Mouse (Mus musculus) lung, embryonic 16.5 days (tissue): ENCODE measurements at regions not wholly inside any gene's neighbourhood (a gene's known extent, or its start where the extent isn't known, plus 50 kb on each side); places are given as distances from the start of the nearest gene placed in this dataset.

Source experiments
- ATAC-seq: fragments of 200-750 bp; cut with Nextera tagmentation; 2 replicates; pipeline ENCODE4 v1.8.0; 2017; ENCODE audit warnings: low read depth, mild to moderate bottlenecking, moderate library complexity
- H3K27ac ChIP-seq: fragments of 300-500 bp; sonication (generic); 2 replicates; pipeline ENCODE4 v1.5.1; 2014; ENCODE audit warnings: mild to moderate bottlenecking, control low read depth, low read length
- H3K27me3 ChIP-seq: fragments of 300-500 bp; sonication (generic); 2 replicates; pipeline ENCODE4 v1.6.1; 2014; ENCODE audit warnings: low read depth, low read length, mixed read lengths; ENCODE audit not compliant: control insufficient read depth, insufficient read depth
- H3K36me3 ChIP-seq: fragments of 300-500 bp; sonication (generic); 2 replicates; pipeline ENCODE4 v1.6.1; 2014; ENCODE audit warnings: low read length; ENCODE audit not compliant: control insufficient read depth, insufficient read depth
- H3K4me1 ChIP-seq: fragments of 300-500 bp; sonication (generic); replicated peaks from 2 replicates; pipeline ENCODE4 v1.6.1; 2014; ENCODE audit warnings: low read length, mixed read lengths; ENCODE audit not compliant: control insufficient read depth, insufficient read depth
- H3K4me2 ChIP-seq: fragments of 300-500 bp; sonication (generic); 2 replicates; pipeline ENCODE4 v1.6.1; 2014; ENCODE audit warnings: low read depth, low read length, control low read depth
- H3K4me3 ChIP-seq: fragments of 300-500 bp; sonication (generic); 2 replicates; pipeline ENCODE4 v1.5.1; 2014; ENCODE audit warnings: mild to moderate bottlenecking, low read length, control low read depth
- H3K9ac ChIP-seq: fragments of 300-500 bp; sonication (generic); 2 replicates; pipeline ENCODE4 v1.6.1; 2014; ENCODE audit warnings: low read length, control low read depth
- H3K9me3 ChIP-seq: fragments of 300-500 bp; sonication (generic); 2 replicates; pipeline ENCODE4 v1.6.1; 2016; ENCODE audit warnings: low read length; ENCODE audit not compliant: control insufficient read depth
- WGBS: fragments of 180-500 bp; shearing (Covaris S2); extraction: QIAGEN DNeasy Blood & Tissue Kit; methylation state at CpG from one replicate; pipeline ENCODE4 v1.1.7; 2014; 5-methylcytosine and 5-hydroxymethylcytosine counted together

DNA sequence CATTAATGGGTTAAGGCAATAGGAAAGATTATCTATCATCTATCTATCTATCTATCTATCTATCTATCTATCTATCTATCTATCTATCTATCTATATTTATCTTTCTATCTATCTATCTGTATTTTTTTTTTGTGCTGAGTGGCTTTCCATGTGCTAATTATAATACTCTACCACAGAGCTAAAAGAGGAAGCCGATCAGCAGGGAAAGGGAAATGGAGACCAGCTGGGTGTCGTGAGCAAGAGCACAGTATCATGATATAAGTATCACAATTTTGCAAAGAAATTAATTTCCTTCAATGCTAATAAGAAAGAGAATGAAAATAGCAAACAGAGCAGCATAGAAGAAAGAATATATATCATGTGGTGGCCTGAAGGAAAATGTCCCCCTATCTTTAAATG, 69.6 kb downstream of the Cldn1 start:
- H3K4me1 ChIP-seq: no peaks in the 10 kb centered on the region
- H3K4me2 ChIP-seq: no peak overlapping the region
- H3K27ac ChIP-seq: no peak overlapping the region
- H3K4me3 ChIP-seq: no peak overlapping the region
- no peaks in the 10 kb centered on the region for H3K36me3 ChIP-seq
- H3K9me3 ChIP-seq: no peaks in the 10 kb centered on the region
- no peaks in the 10 kb centered on the region for H3K27me3 ChIP-seq
- 75% methylated on average over 2 of the region's 2 CpGs for WGBS
- no peak overlapping the region for H3K9ac ChIP-seq
- no peak for ATAC-seq

DNA sequence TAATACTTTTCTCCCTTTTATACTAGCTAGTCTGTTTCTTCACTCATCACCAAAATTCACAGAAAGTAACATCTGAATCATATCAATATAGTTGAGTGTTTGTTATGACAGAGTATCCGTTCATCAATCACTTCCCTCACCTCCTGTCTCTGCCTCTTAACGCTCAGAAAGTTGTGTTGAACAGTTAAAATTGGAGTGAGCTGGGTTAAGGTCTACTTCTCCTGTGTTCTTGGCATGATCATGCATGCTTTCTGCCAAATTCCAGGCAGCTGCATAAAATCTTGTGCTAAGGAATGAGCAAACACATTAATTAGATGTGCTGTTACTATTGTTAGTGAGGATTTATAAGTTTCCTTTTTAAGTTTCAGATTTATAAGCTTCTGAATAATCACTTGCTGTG, 79.9 kb downstream of the Cldn1 start:
- WGBS: 24% methylated on average over 2 of the region's 2 CpGs
- no peak overlapping the region for H3K9ac ChIP-seq

DNA sequence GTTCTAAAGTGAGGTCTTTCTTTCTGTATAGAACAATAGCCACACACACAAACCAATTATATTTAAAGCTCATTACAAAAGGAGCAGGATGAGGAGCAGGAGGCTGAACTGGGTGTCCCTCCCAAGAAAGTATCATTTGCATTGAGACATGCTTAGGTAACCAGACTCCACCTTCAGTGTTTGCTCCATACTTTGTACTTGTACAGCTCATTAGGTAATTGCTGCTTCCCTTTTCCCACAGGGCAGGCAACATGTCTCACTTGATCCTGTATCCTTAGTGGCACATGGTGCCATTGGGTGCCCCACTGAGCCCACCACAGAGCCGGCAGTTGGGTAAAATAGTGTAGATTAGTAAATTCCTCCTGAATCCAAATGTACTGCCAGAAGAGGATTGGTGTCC, 86.0 kb downstream of the Cldn1 start:
- Histone ChIP-seq H3K4me3 (no peak overlapping the region), H3K4me2 (no peak overlapping the region), H3K4me1 (no peaks in the 10 kb centered on the region), H3K27me3 (no peaks in the 10 kb centered on the region), H3K27ac (no peak overlapping the region), H3K9me3 (no peaks in the 10 kb centered on the region), H3K9ac (no peak overlapping the region), H3K36me3 (no peaks in the 10 kb centered on the region)
- WGBS: 75% methylated on average over 1 of the region's 1 CpGs
- ATAC-seq: no peak

More for the DNA sequence above, 79.9 kb downstream of the Cldn1 start:
- no peak overlapping the region for H3K4me2 ChIP-seq
- no peak overlapping the region for H3K27ac ChIP-seq
- H3K9me3 ChIP-seq: no peaks in the 10 kb centered on the region
- no peaks in the 10 kb centered on the region for H3K36me3 ChIP-seq
- no peaks in the 10 kb centered on the region for H3K4me1 ChIP-seq
- no peaks in the 10 kb centered on the region for H3K27me3 ChIP-seq
- ATAC-seq: peak; percentile 65
- H3K4me3 ChIP-seq: no peak overlapping the region

DNA sequence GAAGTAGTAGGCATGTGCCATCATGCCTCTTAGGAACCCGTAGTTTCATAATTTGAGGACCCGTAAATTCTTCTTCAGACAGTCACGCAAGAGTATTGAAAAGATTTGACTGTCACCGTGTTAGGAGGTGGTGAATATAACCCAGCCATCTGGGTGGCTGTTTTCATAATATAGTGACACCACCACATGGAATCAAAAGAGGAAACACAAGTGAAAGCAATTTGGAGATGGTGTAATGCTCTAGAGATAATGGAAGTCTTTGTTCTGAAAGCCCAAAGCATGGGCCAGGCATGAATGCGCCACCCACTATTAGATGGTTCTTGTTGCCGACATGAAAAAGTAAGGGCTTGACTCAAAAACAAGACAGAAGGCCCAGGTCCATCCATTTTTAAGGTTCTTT, 86.9 kb downstream of the Cldn1 start:
- Histone ChIP-seq H3K27me3 (no peaks in the 10 kb centered on the region), H3K9ac (no peak overlapping the region), H3K4me1 (no peaks in the 10 kb centered on the region), H3K4me3 (no peak overlapping the region), H3K9me3 (no peaks in the 10 kb centered on the region), H3K36me3 (no peaks in the 10 kb centered on the region), H3K4me2 (no peak overlapping the region), H3K27ac (no peak overlapping the region)
- no peak for ATAC-seq
- 94% methylated on average over 6 of the region's 6 CpGs for WGBS

DNA sequence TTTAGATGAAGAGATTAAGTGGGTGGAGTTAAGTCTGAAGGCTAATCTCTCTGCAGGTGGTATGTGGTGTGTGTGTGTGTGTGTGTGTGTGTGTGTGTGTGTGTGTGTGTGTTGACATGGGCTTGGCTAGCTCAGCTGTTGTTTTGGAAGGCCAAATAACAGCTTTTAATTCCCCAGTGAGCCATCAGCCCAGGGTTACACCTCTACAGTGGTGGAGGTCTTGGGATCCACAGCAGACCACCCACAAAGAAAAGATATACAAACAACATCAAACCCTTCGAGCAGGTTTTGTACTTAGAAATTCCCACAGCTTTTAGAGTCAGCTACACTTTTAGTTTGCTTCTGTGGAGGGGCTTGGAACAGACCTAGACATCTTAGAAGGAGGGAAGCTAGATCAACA, 89.2 kb downstream of the Cldn1 start:
- Histone ChIP-seq H3K27me3 (no peaks in the 10 kb centered on the region), H3K4me1 (no peaks in the 10 kb centered on the region), H3K9ac (no peak overlapping the region), H3K27ac (peak overlapping the region; percentile 24; the same call in 1 of the 2 replicates), H3K4me2 (no peak overlapping the region), H3K36me3 (no peaks in the 10 kb centered on the region), H3K4me3 (no peak overlapping the region), H3K9me3 (no peaks in the 10 kb centered on the region)
- WGBS: 11% methylated on average over 1 of the region's 1 CpGs
- 0 out of 2 replicates have a peak, but pooled peaks have one; percentile 43 for ATAC-seq

DNA sequence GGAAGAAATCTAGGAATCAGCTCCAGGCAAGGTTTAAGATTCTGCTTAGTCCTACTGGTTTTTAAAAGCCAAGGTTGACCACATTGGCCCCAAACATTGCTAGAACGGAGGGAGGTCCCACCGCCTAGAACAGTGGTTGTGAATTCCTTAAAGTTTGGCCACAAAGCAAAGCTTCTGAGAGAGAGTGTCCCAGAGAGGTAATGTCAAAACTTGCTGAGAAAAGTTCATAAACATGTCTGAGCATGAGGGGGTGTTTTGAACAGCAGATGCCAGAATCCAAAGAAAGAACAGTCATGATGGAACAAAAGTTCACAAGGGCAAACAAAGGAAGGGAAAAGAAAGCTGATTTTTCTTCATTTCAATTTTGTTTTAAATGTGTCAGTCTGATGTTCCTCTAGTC, 90.1 kb downstream of the Cldn1 start:
- H3K36me3 ChIP-seq: no peaks in the 10 kb centered on the region
- no peak overlapping the region for H3K4me3 ChIP-seq
- H3K4me2 ChIP-seq: no peak overlapping the region
- peak overlapping the region; percentile 48; the same call in 1 of the 2 replicates for H3K27ac ChIP-seq
- no peaks in the 10 kb centered on the region for H3K4me1 ChIP-seq
- H3K9me3 ChIP-seq: no peaks in the 10 kb centered on the region
- no peak overlapping the region for H3K9ac ChIP-seq
- WGBS: 61% methylated on average over 2 of the region's 2 CpGs
- ATAC-seq: peak; percentile 80
- H3K27me3 ChIP-seq: no peaks in the 10 kb centered on the region

DNA sequence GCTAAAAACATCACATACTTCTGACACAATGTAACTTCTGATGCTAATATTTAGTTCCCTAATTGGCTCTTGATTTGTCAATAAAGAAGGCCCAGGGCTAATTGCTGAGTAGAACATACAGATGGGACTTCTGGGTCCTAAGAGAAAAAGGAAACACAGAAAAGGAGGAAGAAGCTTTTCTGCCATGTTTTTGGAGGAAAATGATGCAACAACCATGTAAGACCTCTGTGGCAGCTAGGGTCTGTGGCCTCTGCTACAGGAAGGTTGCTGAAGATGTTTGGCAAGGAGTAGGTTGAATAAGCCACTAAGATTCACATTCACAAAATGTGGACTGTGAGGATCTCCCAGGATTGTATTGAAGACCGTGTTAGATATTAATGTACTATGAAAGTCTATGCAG, 94.9 kb downstream of the Cldn1 start:
- H3K36me3 ChIP-seq: no peaks in the 10 kb centered on the region
- no peaks in the 10 kb centered on the region for H3K9me3 ChIP-seq
- no peaks in the 10 kb centered on the region for H3K4me1 ChIP-seq
- no peak overlapping the region for H3K9ac ChIP-seq
- H3K4me3 ChIP-seq: no peak overlapping the region
- H3K27me3 ChIP-seq: no peaks in the 10 kb centered on the region
- H3K27ac ChIP-seq: no peak overlapping the region
- no peak overlapping the region for H3K4me2 ChIP-seq
- no peak for ATAC-seq
- 80% methylated on average over 1 of the region's 1 CpGs for WGBS

DNA sequence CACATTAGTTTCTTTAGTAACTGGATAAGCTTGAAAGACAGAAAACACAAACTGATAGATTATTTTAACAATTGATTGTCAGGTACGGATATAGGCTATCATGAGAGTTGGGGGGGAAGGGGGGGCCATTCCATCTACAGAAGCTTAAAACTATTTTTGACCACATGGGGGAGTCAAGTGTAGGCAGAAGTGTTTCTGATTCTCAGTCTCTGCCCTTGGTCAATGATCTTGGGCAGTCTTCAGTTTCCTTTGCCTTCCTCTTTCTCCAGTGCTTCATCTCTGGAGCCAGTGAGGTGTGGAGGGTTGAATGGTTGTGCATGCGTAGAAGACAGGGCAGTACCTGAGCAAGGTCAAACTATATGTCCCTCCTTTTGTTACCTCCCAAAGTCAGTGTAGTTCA, 118.8 kb downstream of the Cldn1 start:
- WGBS: 65% methylated on average over 2 of the region's 2 CpGs
- H3K4me1 ChIP-seq: no peaks in the 10 kb centered on the region
- no peak overlapping the region for H3K4me3 ChIP-seq
- H3K36me3 ChIP-seq: no peaks in the 10 kb centered on the region
- H3K9ac ChIP-seq: no peak overlapping the region
- no peaks in the 10 kb centered on the region for H3K27me3 ChIP-seq
- ATAC-seq: no peak
- no peaks in the 10 kb centered on the region for H3K9me3 ChIP-seq
- H3K4me2 ChIP-seq: no peak overlapping the region
- no peak overlapping the region for H3K27ac ChIP-seq

DNA sequence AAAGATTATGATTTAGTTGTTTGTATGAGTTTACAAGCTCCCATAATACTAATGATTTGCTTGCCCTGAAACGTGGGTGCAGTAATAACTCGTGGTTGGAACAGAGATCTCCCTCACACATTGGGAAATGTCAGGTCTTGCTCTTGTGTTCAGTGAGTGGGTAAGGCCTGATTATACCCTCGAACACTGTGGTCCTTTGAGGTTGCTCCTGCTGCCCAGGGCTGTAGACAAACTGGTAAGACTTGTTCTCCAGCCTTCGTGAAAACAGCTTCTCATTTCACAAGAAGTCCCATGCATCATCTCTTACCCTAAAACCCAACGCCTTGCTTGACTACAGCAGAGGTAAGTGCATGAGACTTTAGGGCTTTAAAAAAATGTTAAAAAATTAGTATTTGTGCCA, 119.9 kb downstream of the Cldn1 start:
- Histone ChIP-seq H3K27me3 (no peaks in the 10 kb centered on the region), H3K27ac (no peak overlapping the region), H3K36me3 (no peaks in the 10 kb centered on the region), H3K9me3 (no peaks in the 10 kb centered on the region), H3K4me1 (no peaks in the 10 kb centered on the region), H3K4me3 (no peak overlapping the region), H3K4me2 (no peak overlapping the region), H3K9ac (no peak overlapping the region)
- WGBS: 39% methylated on average over 5 of the region's 5 CpGs
- no peak for ATAC-seq

DNA sequence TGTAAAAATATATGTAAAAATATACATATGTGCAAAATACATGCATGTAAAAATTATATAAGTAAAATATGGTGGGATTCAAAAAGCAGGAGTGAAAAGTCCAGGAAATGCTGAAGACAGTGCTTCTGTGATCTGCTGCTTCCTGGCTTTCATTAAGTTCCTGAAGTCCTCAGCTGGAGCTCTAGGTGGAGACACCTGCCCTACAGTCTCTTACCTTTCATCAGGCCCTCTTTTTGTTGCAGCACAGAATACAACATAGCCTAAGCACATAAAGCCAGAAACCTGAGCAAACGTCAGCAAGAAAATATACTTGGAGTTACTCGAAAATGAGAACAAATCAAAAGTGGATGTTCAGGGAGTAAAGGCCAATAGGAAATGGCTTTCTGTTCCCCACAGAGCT, 120.6 kb downstream of the Cldn1 start:
- Histone ChIP-seq H3K4me1 (no peaks in the 10 kb centered on the region), H3K4me3 (no peak overlapping the region), H3K9me3 (no peaks in the 10 kb centered on the region), H3K36me3 (no peaks in the 10 kb centered on the region), H3K9ac (no peak overlapping the region), H3K27me3 (no peaks in the 10 kb centered on the region), H3K27ac (no peak overlapping the region), H3K4me2 (no peak overlapping the region)
- ATAC-seq: no peak
- 64% methylated on average over 2 of the region's 2 CpGs for WGBS
